Mouse (Mus musculus): ENCODE results near the gene Cd37. TPM values are rescaled to one million over a fixed set of nuclear protein-coding genes. Genes with fewer than 3 reads are reported as not detected.

The Cd37 gene
- polyA plus RNA-seq, 1 experiment, result 63.6 TPM

GRCm38 (mm10) chr7:45247666-45248065, 8.8 kb upstream of the Cd37 start:
- Histone ChIP-seq H3K4me3 (ENCODE audit: low read depth, low read length) (no peak overlapping the region), H3K27me3 (ENCODE audit: control insufficient read depth, insufficient read depth, low read length) (peaks cover 2% of the 10 kb centered on the region), H3K4me1 (ENCODE audit: control insufficient read depth, insufficient read depth, insufficient read length, low read length) (no peaks in the 10 kb centered on the region), H3K27ac (ENCODE audit: insufficient read depth, low read depth, low read length) (no peak overlapping the region), H3K36me3 (ENCODE audit: control insufficient read depth, insufficient read depth, low read length) (no peaks in the 10 kb centered on the region)
- WGBS, result 43% methylated on average over 3 of the region's 3 CpGs
- no peak for TF ChIP-seq POLR2A (IDR thresholded peaks at IDR 0.05; ENCODE audit: low read depth, low read length)

GRCm38 (mm10) chr7:45241389-45241749, 2.5 kb upstream of the Cd37 start:
- Histone ChIP-seq H3K4me3 (ENCODE audit: low read depth, low read length) (no peak overlapping the region), H3K27ac (ENCODE audit: insufficient read depth, low read depth, low read length) (no peak overlapping the region), H3K36me3 (ENCODE audit: control insufficient read depth, insufficient read depth, low read length) (no peaks in the 10 kb centered on the region), H3K27me3 (ENCODE audit: control insufficient read depth, insufficient read depth, low read length) (peaks cover 5% of the 10 kb centered on the region; the same call in 1 of the 2 replicates), H3K4me1 (ENCODE audit: control insufficient read depth, insufficient read depth, insufficient read length, low read length) (peaks cover 6% of the 10 kb centered on the region)
- WGBS, result 74% methylated on average over 6 of the region's 6 CpGs
- TF ChIP-seq POLR2A (IDR thresholded peaks at IDR 0.05; ENCODE audit: low read depth, low read length) (no peak), CTCF (IDR thresholded peaks at IDR 0.05; ENCODE audit: extremely low read depth, insufficient read length, insufficient replicate concordance, low read depth, low read length) (no peak)

- peak within 1 kb of the TSS; percentile 23; the same call in 1 of the 2 replicates for H3K4me3 ChIP-seq (ENCODE audit: low read depth, low read length)
- 35% methylated on average over 53 of the region's 53 CpGs for WGBS
Measured at GRCm38 (mm10) chr7:45240633-45241388, 1.9 kb upstream of the Cd37 start, which contains the start of gene Slc6a16. TSS of gene Slc6a16 (plus strand) at chr7:45241085.

GRCm38 (mm10) chr7:45240109-45240508, 1.2 kb upstream of the Cd37 start:
- no peak overlapping the region for H3K4me3 ChIP-seq (ENCODE audit: low read depth, low read length)
- no peaks in the 10 kb centered on the region for H3K36me3 ChIP-seq (ENCODE audit: control insufficient read depth, insufficient read depth, low read length)
- peaks cover 6% of the 10 kb centered on the region for H3K4me1 ChIP-seq (ENCODE audit: control insufficient read depth, insufficient read depth, insufficient read length, low read length)
- 91% methylated on average over 7 of the region's 7 CpGs for WGBS
- no peak overlapping the region for H3K27ac ChIP-seq (ENCODE audit: insufficient read depth, low read depth, low read length)
- TF ChIP-seq CTCF (IDR thresholded peaks at IDR 0.05; ENCODE audit: extremely low read depth, insufficient read length, insufficient replicate concordance, low read depth, low read length), result no peak
- no peak for TF ChIP-seq POLR2A (IDR thresholded peaks at IDR 0.05; ENCODE audit: low read depth, low read length)
- peaks cover 5% of the 10 kb centered on the region; the same call in 1 of the 2 replicates for H3K27me3 ChIP-seq (ENCODE audit: control insufficient read depth, insufficient read depth, low read length)

More at GRCm38 (mm10) chr7:45240633-45241388, 1.9 kb upstream of the Cd37 start, which contains the start of gene Slc6a16:
- Histone ChIP-seq H3K27me3 (ENCODE audit: control insufficient read depth, insufficient read depth, low read length) (peaks cover 5% of the 10 kb centered on the region; the same call in 1 of the 2 replicates), H3K4me1 (ENCODE audit: control insufficient read depth, insufficient read depth, insufficient read length, low read length) (peaks cover 6% of the 10 kb centered on the region), H3K36me3 (ENCODE audit: control insufficient read depth, insufficient read depth, low read length) (no peaks in the 10 kb centered on the region), H3K27ac (ENCODE audit: insufficient read depth, low read depth, low read length) (no peak within 1 kb of the TSS)
- no peak for TF ChIP-seq CTCF (IDR thresholded peaks at IDR 0.05; ENCODE audit: extremely low read depth, insufficient read length, insufficient replicate concordance, low read depth, low read length)
- no peak for TF ChIP-seq POLR2A (IDR thresholded peaks at IDR 0.05; ENCODE audit: low read depth, low read length)

GRCm38 (mm10) chr7:45237747-45238699, 892 bp downstream of the Cd37 start:
- Histone ChIP-seq H3K36me3 (ENCODE audit: control insufficient read depth, insufficient read depth, low read length) (no peaks in the 10 kb centered on the region), H3K4me1 (ENCODE audit: control insufficient read depth, insufficient read depth, insufficient read length, low read length) (peaks cover 19% of the 10 kb centered on the region), H3K4me3 (ENCODE audit: low read depth, low read length) (peak overlapping the region; percentile 59), H3K27ac (ENCODE audit: insufficient read depth, low read depth, low read length) (peak overlapping the region; percentile 66), H3K27me3 (ENCODE audit: control insufficient read depth, insufficient read depth, low read length) (0 out of 2 replicates have a peak, but pooled peaks cover 5% of the 10 kb centered on the region)
- TF ChIP-seq CTCF (IDR thresholded peaks at IDR 0.05; ENCODE audit: extremely low read depth, insufficient read length, insufficient replicate concordance, low read depth, low read length) (no peak), POLR2A (IDR thresholded peaks at IDR 0.05; ENCODE audit: low read depth, low read length) (no peak)
- WGBS, result 74% methylated on average over 17 of the region's 17 CpGs

- Histone ChIP-seq H3K4me3 (ENCODE audit: low read depth, low read length) (peak overlapping the region; percentile 39; the same call in 1 of the 2 replicates), H3K27me3 (ENCODE audit: control insufficient read depth, insufficient read depth, low read length) (0 out of 2 replicates have a peak, but pooled peaks cover 5% of the 10 kb centered on the region), H3K4me1 (ENCODE audit: control insufficient read depth, insufficient read depth, insufficient read length, low read length) (peaks cover 16% of the 10 kb centered on the region), H3K36me3 (ENCODE audit: control insufficient read depth, insufficient read depth, low read length) (no peaks in the 10 kb centered on the region), H3K27ac (ENCODE audit: insufficient read depth, low read depth, low read length) (no peak overlapping the region)
- TF ChIP-seq CTCF (IDR thresholded peaks at IDR 0.05; ENCODE audit: extremely low read depth, insufficient read length, insufficient replicate concordance, low read depth, low read length) (no peak), POLR2A (IDR thresholded peaks at IDR 0.05; ENCODE audit: low read depth, low read length) (no peak)
- 66% methylated on average over 17 of the region's 17 CpGs for WGBS
Measured at GRCm38 (mm10) chr7:45235656-45236180, 3.2 kb downstream of the Cd37 start.

All from small intestine, adult 2 months (tissue).